ENCODE assay signal across 21 mouse cellular contexts in the genomic region with DNA sequence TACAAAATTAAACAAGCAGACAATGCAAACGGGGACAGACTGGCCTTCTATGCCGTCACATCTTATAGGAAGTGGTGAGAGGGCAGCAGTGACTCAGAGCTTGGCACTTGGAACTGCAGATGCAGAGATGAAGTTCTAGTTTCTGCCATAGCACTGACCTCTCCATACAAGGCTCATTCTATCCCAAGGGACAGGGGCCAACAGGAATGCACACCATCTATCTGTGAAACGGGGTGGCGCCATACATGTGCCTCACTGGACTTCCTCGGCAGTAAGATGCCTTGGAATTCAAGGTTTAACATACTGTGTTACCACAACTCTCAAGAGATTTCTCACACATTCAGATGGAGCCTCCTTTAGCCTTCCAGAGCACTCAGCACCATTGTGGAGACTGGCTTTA.
"Had no signal": no experiment of that assay in that cellular context is flagged by ENCODE, and none has a peak within 500 bp of the region (broad histone marks: within the 10 kb centered on the region; RNA-seq: fewer than 3 reads in every experiment).

No protein-coding gene starts in this region.

- H3K4me3 ChIP-seq: layer of hippocampus, adult 2 months; limb, embryonic 12.5 days; limb, embryonic 15.5 days; lung, embryonic 15.5 days; megakaryocyte, embryonic 14.5 days; neural tube, embryonic 15.5 days; stomach, embryonic 15.5 days had no signal

- H3K4me1 ChIP-seq: stomach, embryonic 15.5 days had no signal

- ATAC-seq: intestine, postnatal 0 days; liver, postnatal 0 days had no signal

- H3K9ac ChIP-seq: limb, embryonic 12.5 days; limb, embryonic 15.5 days; liver, embryonic 14.5 days; liver, postnatal 0 days; lung, embryonic 15.5 days; neural tube, embryonic 15.5 days; stomach, embryonic 15.5 days had no signal

- H3K27ac ChIP-seq: kidney, postnatal 0 days; layer of hippocampus, adult 2 months; limb, embryonic 12.5 days; limb, embryonic 15.5 days; liver, embryonic 14.5 days; lung, embryonic 15.5 days; neural tube, embryonic 15.5 days; stomach, embryonic 15.5 days had no signal

- DNase-seq: kidney, adult 2 months; left cerebral cortex, postnatal 4 days; liver, postnatal 0 days; lung, postnatal 10 days; lung, postnatal 36 days; retina, postnatal 1 day; right cerebral cortex, postnatal 25 days; spleen, adult 18-20 months; thymus, postnatal 25 days had no signal

- H3K9me3 ChIP-seq: limb, embryonic 12.5 days; limb, embryonic 15.5 days; lung, embryonic 15.5 days; megakaryocyte, embryonic 14.5 days; neural tube, embryonic 15.5 days; stomach, embryonic 15.5 days had no signal

- H3K36me3 ChIP-seq: limb, embryonic 12.5 days; limb, embryonic 15.5 days; lung, embryonic 15.5 days; neural tube, embryonic 15.5 days; stomach, embryonic 15.5 days had no signal

- H3K4me2 ChIP-seq: limb, embryonic 12.5 days; limb, embryonic 15.5 days; liver, embryonic 11.5 days; lung, embryonic 15.5 days; midbrain, embryonic 11.5 days; neural tube, embryonic 15.5 days; stomach, embryonic 15.5 days had no signal

- H3K27me3 ChIP-seq: limb, embryonic 12.5 days; lung, embryonic 15.5 days; megakaryocyte, embryonic 14.5 days; neural tube, embryonic 15.5 days; stomach, embryonic 15.5 days had no signal
